Mouse (Mus musculus) regulatory T cell (primary cell): ENCODE data around the gene Rapgef6.

Source experiments
- in situ Hi-C: fragments of 300-600 bp; cut with MboI, MseI; formaldehyde crosslinking; loops from one replicate; pipeline ENCODE4 v1.15.1; 2025; ENCODE audit warnings: high pct_unique_total_duplicates

The Rapgef6 gene

DNA sequence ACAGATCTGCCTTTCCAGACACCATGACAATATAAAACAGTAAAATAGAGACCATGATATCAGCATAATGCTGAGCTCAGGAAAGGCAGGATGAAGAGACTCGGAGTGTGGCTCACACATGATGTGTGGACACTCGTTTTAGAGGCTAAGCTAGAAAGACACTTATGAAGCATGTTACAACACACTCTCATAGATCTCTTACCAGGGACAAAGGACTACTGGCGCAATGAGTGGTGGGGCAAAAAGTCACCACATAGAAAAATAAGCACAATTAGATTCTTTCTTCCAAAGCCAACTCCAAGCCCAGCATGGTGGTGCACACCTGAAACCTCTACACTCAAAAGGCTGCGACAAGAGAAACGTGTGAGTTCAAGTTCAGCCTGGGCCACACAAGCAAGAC lies 208.3 kb downstream of the Rapgef6 start:
- in situ Hi-C loops: no loop called here

DNA sequence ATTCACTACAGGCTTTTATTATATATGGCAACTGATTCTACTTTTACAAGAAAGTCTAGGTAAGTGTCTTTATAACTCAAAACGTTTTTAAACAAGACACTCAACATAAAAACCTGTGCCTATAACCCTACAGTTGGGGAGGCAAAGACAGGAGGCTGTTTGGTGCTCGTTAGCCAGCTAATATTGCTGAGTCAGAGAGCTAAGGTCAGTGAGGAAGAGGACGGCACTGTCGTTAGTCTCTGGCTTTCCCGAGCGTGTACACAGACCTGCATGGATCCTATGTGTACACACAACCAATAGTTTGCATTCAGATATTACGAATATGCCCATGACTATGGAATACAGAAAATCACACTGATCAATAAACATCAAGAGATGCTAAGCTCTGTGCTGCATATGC lies 208.7 kb downstream of the Rapgef6 start:
- in situ Hi-C loops: no loop called here

DNA sequence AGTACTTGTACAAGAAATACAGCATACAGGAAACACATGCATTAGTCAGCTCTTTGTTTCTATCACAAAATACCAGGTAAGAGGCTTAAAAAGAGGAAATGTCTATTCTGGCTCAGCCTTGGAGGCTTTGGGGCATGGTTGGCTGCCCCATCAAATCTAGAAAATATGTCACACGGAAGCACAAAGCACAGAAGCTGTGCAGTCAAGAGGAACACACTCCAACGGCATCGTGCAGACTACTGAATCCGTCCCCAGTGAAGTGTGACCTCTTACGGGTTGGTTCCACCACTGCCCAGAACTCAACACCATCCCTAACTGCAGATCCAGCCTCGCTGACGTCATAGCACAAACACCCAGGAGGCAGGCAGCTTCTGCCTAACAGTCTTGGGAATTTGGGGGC lies 210.9 kb downstream of the Rapgef6 start:
- in situ Hi-C loops: no loop called here

DNA sequence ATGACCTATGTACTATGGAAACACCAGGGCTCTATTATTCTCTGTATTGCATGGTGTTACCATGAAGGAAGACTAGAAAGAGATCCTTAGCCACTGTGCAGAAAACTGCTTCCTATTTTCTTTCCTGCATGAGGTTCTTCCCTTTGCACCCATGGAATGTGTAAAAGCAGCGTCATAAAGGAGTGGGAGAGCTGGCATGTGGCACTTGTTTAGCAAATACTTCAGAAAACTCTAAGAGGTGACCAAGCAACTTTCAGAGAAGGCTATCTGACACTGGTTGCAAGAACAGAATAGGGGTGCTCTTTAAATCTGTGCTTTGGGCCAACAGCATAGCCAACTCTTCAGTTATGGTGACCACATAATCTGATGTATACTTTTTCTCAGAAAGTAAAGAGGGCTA lies 212.5 kb downstream of the Rapgef6 start:
- in situ Hi-C loops: no loop called here

DNA sequence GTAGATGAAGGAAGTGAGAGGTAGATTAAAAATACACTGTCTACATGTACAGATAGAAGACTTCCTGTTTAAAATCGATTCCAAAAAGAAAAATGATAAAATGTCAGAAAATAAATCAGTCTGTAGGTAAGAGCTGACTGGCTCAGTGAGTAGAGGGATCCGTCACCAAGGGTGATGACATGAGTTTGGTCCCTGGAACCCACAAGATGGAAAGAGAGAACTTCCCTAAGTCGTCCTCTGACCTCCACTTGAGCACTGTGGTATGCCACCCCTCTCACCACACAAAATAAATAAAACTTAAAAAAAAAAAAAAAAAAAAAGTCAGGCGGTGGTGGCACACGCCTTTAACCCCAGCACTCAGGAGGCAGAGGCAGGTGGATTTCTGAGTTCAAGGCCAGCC lies 214.3 kb downstream of the Rapgef6 start:
- in situ Hi-C loops: no loop called here

DNA sequence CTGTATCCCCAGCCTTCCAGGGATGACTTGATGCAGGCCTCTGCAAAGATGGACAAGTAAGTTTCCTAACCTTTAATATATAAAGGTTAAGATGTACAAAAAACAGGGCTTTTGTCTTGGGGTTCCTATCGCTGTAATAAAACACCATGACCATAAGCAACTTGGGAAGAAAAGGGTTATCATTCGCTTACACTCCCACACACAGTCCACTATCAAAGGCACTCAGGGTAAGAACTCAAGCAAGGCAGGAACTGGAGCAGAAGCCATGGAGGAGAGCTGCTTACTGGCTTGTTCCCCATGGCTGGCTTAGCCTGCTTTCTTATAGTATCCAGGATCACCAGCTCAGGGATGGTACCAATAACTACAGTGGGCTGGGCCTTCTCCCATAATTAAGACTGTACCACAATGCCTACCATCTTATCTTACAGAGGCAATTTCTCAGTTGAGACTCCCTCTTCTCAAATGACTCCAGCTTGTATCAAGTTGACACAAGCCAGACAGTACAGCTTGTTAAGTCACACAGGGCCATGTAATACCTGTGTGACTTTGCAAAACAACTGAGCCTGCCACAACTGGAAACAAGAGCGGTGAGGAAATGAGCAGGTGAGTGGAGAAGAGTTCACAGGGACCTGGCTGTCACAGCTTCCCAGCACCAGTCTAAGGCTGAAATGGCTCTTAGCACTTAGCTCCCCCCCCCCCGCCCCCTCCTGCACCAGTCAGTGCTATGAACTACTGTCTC lies 216.5 kb downstream of the Rapgef6 start:
- in situ Hi-C loops: no loop called here

DNA sequence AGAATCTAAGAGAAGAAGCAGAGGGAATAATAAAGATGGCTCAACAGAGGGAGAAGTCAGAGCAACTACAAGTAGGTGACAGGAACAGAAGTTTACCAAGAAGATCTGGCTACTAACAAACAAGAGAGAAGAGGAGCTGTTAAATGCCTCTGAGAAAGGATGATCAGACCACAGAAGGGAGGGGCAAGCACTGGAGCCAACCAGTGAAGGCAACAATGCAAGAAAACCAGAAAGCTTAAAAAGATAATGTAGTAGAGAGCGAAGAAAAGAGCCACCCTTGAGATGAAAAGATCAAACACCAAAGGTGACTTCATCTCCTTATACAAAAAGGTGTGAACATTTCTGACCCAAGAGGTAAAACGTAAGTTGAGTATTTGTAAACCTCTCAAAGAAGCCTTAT lies 218.7 kb downstream of the Rapgef6 start:
- in situ Hi-C loops: no loop called here

DNA sequence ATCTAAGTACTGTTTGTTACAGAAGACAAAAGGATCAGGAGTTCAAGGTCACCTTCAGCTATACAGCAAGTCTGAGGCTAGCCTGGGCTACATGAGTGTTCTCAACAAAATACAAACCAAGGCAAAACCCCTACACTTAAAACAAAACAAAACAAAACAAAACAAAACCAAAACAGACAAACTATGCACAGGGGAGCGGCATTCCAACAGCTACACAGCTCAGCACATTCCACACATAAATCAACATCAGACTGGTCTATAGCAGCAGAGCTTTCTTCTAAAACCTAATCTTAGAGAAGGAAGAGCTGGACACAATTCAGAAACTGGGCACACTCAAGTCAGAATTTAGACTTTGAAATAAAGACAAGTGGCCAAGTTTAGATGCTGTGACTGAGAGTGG lies 221.6 kb downstream of the Rapgef6 start:
- in situ Hi-C loops: no loop called here
